Mouse (Mus musculus): ENCODE results near the gene Myo3b.

The Myo3b gene

GRCm38 (mm10) chr2:70261703-70262564 is 223.0 kb downstream of the Myo3b start:
- DNase-seq (ENCODE audit: low read depth in 1 of 2, low spot score in 2 of 2): no peak

- no peak for DNase-seq (ENCODE audit: low read depth in 1 of 2, low spot score in 2 of 2)
Measured at GRCm38 (mm10) chr2:70262565-70263082, 223.7 kb downstream of the Myo3b start.

GRCm38 (mm10) chr2:70278425-70279277 is 239.7 kb downstream of the Myo3b start:
- DNase-seq (ENCODE audit: low read depth in 1 of 2, low spot score in 2 of 2): no peak

GRCm38 (mm10) chr2:70284109-70284508 is 245.2 kb downstream of the Myo3b start:
- no peak for DNase-seq (ENCODE audit: low read depth in 1 of 2, low spot score in 2 of 2)

- no peak for DNase-seq (ENCODE audit: low read depth in 1 of 2, low spot score in 2 of 2)
Measured at GRCm38 (mm10) chr2:70291063-70291462, 252.1 kb downstream of the Myo3b start.

- no peak for DNase-seq (ENCODE audit: low read depth in 1 of 2, low spot score in 2 of 2)
Measured at GRCm38 (mm10) chr2:70292776-70293175, 253.8 kb downstream of the Myo3b start.

- no peak for DNase-seq (ENCODE audit: low read depth in 1 of 2, low spot score in 2 of 2)
Measured at GRCm38 (mm10) chr2:70302905-70303304, 264.0 kb downstream of the Myo3b start.

- DNase-seq (ENCODE audit: low read depth in 1 of 2, low spot score in 2 of 2): no peak
Measured at GRCm38 (mm10) chr2:70315125-70315524, 276.2 kb downstream of the Myo3b start.

- DNase-seq (ENCODE audit: low read depth in 1 of 2, low spot score in 2 of 2): no peak
Measured at GRCm38 (mm10) chr2:70315734-70316133, 276.8 kb downstream of the Myo3b start.

- DNase-seq (ENCODE audit: low read depth in 1 of 2, low spot score in 2 of 2): no peak
Measured at GRCm38 (mm10) chr2:70317850-70318249, 278.9 kb downstream of the Myo3b start.

- no peak for DNase-seq (ENCODE audit: low read depth in 1 of 2, low spot score in 2 of 2)
Measured at GRCm38 (mm10) chr2:70318861-70319555, 280.1 kb downstream of the Myo3b start.

GRCm38 (mm10) chr2:70322767-70323166 is 283.8 kb downstream of the Myo3b start:
- DNase-seq (ENCODE audit: low read depth in 1 of 2, low spot score in 2 of 2): no peak

- no peak for DNase-seq (ENCODE audit: low read depth in 1 of 2, low spot score in 2 of 2)
Measured at GRCm38 (mm10) chr2:70327602-70328001, 288.7 kb downstream of the Myo3b start.

- no peak for DNase-seq (ENCODE audit: low read depth in 1 of 2, low spot score in 2 of 2)
Measured at GRCm38 (mm10) chr2:70332905-70333304, 294.0 kb downstream of the Myo3b start.

- DNase-seq (ENCODE audit: low read depth in 1 of 2, low spot score in 2 of 2): no peak
Measured at GRCm38 (mm10) chr2:70333553-70333952, 294.6 kb downstream of the Myo3b start.

- no peak for DNase-seq (ENCODE audit: low read depth in 1 of 2, low spot score in 2 of 2)
Measured at GRCm38 (mm10) chr2:70336551-70336950, 297.6 kb downstream of the Myo3b start.

GRCm38 (mm10) chr2:70337208-70337611 is 298.3 kb downstream of the Myo3b start:
- no peak for DNase-seq (ENCODE audit: low read depth in 1 of 2, low spot score in 2 of 2)

GRCm38 (mm10) chr2:70337869-70338268 is 298.9 kb downstream of the Myo3b start:
- no peak for DNase-seq (ENCODE audit: low read depth in 1 of 2, low spot score in 2 of 2)

GRCm38 (mm10) chr2:70339061-70339460 is 300.1 kb downstream of the Myo3b start:
- DNase-seq (ENCODE audit: low read depth in 1 of 2, low spot score in 2 of 2): no peak

GRCm38 (mm10) chr2:70339501-70339900 is 300.6 kb downstream of the Myo3b start:
- DNase-seq (ENCODE audit: low read depth in 1 of 2, low spot score in 2 of 2): no peak

- DNase-seq (ENCODE audit: low read depth in 1 of 2, low spot score in 2 of 2): no peak
Measured at GRCm38 (mm10) chr2:70340224-70340623, 301.3 kb downstream of the Myo3b start.

Measured in monocyte, adult 2 months (primary cell).